Mouse (Mus musculus) C2C12 (cell line): Measurements from ENCODE around the gene Rgs3. TPM values are rescaled to one million over a fixed set of nuclear protein-coding genes. Genes with fewer than 3 reads are reported as not detected.

Source experiments
- H3K27me3 ChIP-seq: one replicate; pipeline ENCODE4 v1.6.1; 2011; ENCODE audit not compliant: control insufficient read depth, insufficient read depth, insufficient read length
- H3K36me3 ChIP-seq: one replicate; pipeline ENCODE4 v1.6.1; 2011; ENCODE audit not compliant: control insufficient read depth, insufficient read depth
- H3K4me3 ChIP-seq: one replicate; pipeline ENCODE4 v1.5.1; 2011; ENCODE audit warnings: mild to moderate bottlenecking, control low read depth; ENCODE audit not compliant: poor library complexity, insufficient read depth, severe bottlenecking
- H3K79me2 ChIP-seq: one replicate; pipeline ENCODE4 v1.6.1; 2011; ENCODE audit not compliant: control insufficient read depth, insufficient read depth
- H3K79me3 ChIP-seq: one replicate; pipeline ENCODE4 v1.6.1; 2011; ENCODE audit warnings: low read depth, control low read depth
- H3ac ChIP-seq: one replicate; pipeline ENCODE3; 2011; ENCODE audit warnings: low read depth; ENCODE audit not compliant: control insufficient read depth, insufficient read length
- CEBPB ChIP-seq: IDR thresholded peaks from one replicate; pipeline ENCODE4 v1.6.1; 2011; ENCODE audit warnings: low read depth, mild to moderate bottlenecking, control low read depth, moderate library complexity
- CTCF ChIP-seq: IDR thresholded peaks from one replicate; pipeline ENCODE4 v1.5.1; 2011; ENCODE audit not compliant: control insufficient read depth, insufficient read depth, insufficient read length
- FOSL1 ChIP-seq: IDR thresholded peaks from one replicate; pipeline ENCODE4 v1.8.0; 2011; ENCODE audit warnings: mild to moderate bottlenecking, low read length; ENCODE audit not compliant: poor library complexity, insufficient read depth, severe bottlenecking
- MAX ChIP-seq: IDR thresholded peaks from one replicate; pipeline ENCODE4 v1.6.1; 2011; ENCODE audit warnings: mild to moderate bottlenecking, control low read depth
- MYOD1 ChIP-seq: IDR thresholded peaks from one replicate; pipeline ENCODE4 v1.6.1; 2011; ENCODE audit warnings: low read depth; ENCODE audit not compliant: control insufficient read depth, insufficient read length
- MYOG ChIP-seq: IDR thresholded peaks from one replicate; pipeline ENCODE4 v1.6.1; 2011; ENCODE audit not compliant: control insufficient read depth, insufficient read length; ENCODE audit errors: extremely low read depth
- USF1 ChIP-seq: IDR thresholded peaks from one replicate; pipeline ENCODE4 v1.6.1; 2011; ENCODE audit warnings: low read depth, mild to moderate bottlenecking, control low read depth, moderate library complexity
- polyA plus RNA-seq: library from polyadenylated mRNA; unstranded; fragments of >200 nt; fragmentation: generic; extraction: Trizol; gene quantifications from one replicate; pipeline ENCODE4 v1.2.1, GENCODE M21; 2012; ENCODE audit warnings: missing spikeins

Gene Rgs3
- polyA plus RNA-seq, 1 experiment: 49.8 TPM

DNA sequence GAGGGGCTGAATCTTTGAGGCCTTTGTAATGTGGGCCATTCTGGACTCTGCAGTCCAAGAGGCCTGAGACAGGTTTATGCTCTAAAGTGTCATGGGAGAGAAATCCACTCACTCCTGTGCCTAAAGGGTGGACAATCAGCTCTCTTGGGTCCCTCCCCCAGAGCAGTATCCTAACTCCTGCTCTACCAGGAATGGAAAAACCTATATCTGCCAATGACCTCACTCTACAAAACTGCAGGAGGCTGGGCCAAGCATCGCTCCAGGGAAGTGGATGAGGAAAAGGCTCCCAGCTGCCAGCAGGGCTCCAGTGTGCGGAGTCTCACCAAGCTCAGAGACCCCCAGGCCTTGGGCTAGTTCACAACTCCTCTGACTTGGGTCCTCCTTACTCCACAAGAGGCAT, 173.2 kb downstream of the Rgs3 start:
- H3K79me2 ChIP-seq: no peaks in the 10 kb centered on the region
- no peak for TF ChIP-seq USF1
- TF ChIP-seq MYOG: no peak
- no peak for TF ChIP-seq CEBPB
- TF ChIP-seq MYOD1: peak; percentile 13
- TF ChIP-seq CTCF: no peak
- TF ChIP-seq MAX: no peak
- TF ChIP-seq FOSL1: no peak
- no peak overlapping the region for H3ac ChIP-seq
- no peaks in the 10 kb centered on the region for H3K79me3 ChIP-seq
- no peak overlapping the region for H3K4me3 ChIP-seq
- H3K27me3 ChIP-seq: no peaks in the 10 kb centered on the region
- no peaks in the 10 kb centered on the region for H3K36me3 ChIP-seq

DNA sequence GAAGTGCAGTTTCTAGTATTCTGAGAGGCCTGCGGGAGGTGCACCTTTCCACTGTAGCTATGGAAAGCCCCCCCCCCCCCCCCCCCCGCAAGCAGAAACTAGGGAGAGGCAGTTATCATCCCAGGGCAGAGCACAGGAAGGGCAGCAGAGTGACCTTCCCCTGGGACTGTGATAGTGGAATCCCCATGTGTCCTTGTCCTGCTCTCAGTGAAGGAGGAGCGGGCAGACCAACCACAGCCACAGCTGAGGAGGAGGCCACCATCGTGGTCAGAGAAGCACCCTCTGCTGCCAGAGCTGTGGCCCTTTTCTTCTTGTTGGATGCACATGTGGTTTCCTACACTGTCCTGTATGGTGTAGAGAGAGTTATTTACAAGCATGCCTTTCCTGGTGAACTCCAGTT, 174.3 kb downstream of the Rgs3 start:
- no peaks in the 10 kb centered on the region for H3K79me3 ChIP-seq
- no peak overlapping the region for H3K4me3 ChIP-seq
- no peak overlapping the region for H3ac ChIP-seq

GRCm38 (mm10) chr4:62735291-62735690, 175.6 kb downstream of the Rgs3 start:
- H3K79me2 ChIP-seq: no peaks in the 10 kb centered on the region
- no peak overlapping the region for H3K4me3 ChIP-seq
- H3K27me3 ChIP-seq: no peaks in the 10 kb centered on the region
- H3ac ChIP-seq: peak overlapping the region; percentile 19
- no peak for TF ChIP-seq FOSL1
- no peak for TF ChIP-seq CEBPB
- TF ChIP-seq MYOD1: no peak
- TF ChIP-seq USF1: no peak
- TF ChIP-seq MAX: no peak
- no peak for TF ChIP-seq CTCF
- TF ChIP-seq MYOG: no peak
- no peaks in the 10 kb centered on the region for H3K36me3 ChIP-seq
- H3K79me3 ChIP-seq: no peaks in the 10 kb centered on the region

More for the DNA sequence above, 174.3 kb downstream of the Rgs3 start:
- Histone ChIP-seq H3K79me2 (no peaks in the 10 kb centered on the region), H3K36me3 (no peaks in the 10 kb centered on the region), H3K27me3 (no peaks in the 10 kb centered on the region)
- TF ChIP-seq MAX (no peak), MYOD1 (no peak), MYOG (no peak), FOSL1 (no peak), USF1 (no peak), CTCF (no peak), CEBPB (no peak)

- Histone ChIP-seq H3ac (peak overlapping the region; percentile 16), H3K27me3 (no peaks in the 10 kb centered on the region), H3K4me3 (no peak overlapping the region), H3K79me3 (no peaks in the 10 kb centered on the region), H3K79me2 (no peaks in the 10 kb centered on the region), H3K36me3 (no peaks in the 10 kb centered on the region)
- TF ChIP-seq MAX (no peak), CTCF (no peak), FOSL1 (no peak), MYOG (no peak), MYOD1 (no peak), USF1 (no peak), CEBPB (no peak)
Observed at GRCm38 (mm10) chr4:62735878-62736277, 176.2 kb downstream of the Rgs3 start.

DNA sequence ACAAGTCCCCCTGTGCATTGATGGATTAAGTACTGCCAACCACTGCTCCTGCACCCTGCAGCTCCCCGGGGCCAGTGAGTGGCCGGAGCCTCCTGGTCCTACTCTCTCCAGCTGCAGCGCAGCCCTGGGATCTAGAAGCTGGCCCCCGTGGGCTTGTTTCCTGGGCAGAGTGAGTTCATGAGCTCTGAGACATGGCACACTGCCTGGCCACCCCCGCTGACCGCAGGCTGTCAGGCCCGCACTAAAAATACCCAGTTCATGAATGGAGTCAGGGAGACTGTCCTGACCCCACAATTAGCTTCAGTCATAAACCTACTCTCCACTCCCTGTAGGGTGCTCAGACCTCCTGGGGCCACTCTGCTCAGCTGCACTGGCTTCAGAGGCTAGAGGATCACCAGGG, 176.8 kb downstream of the Rgs3 start:
- no peak overlapping the region for H3ac ChIP-seq
- H3K79me3 ChIP-seq: no peaks in the 10 kb centered on the region
- no peaks in the 10 kb centered on the region for H3K79me2 ChIP-seq
- no peak for TF ChIP-seq CEBPB
- TF ChIP-seq MYOG: no peak
- no peak for TF ChIP-seq MAX
- TF ChIP-seq USF1: no peak
- no peak for TF ChIP-seq CTCF
- no peak for TF ChIP-seq MYOD1
- no peak for TF ChIP-seq FOSL1
- no peaks in the 10 kb centered on the region for H3K27me3 ChIP-seq
- H3K4me3 ChIP-seq: no peak overlapping the region
- H3K36me3 ChIP-seq: no peaks in the 10 kb centered on the region

DNA sequence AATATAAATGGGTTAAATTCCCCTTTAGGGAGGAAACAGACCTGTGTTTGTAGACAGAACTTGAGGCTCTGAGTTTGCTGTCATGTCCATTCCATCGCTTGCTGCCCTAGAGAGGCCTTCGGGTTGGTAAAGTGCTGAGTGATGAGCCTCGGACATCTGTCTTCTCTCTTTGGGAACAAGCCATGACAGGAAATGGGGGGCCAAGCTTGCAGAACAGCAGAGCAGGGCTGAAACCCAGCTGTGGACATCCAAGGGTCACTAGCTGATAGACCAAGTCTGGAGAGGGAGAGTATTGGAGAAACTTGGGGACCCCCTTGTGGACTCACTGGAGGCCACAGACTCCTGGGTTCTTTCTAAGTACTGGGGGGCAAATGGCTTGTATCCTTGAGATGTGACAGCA, 177.3 kb downstream of the Rgs3 start:
- H3K4me3 ChIP-seq: no peak overlapping the region
- H3ac ChIP-seq: no peak overlapping the region
- no peaks in the 10 kb centered on the region for H3K79me3 ChIP-seq
- H3K79me2 ChIP-seq: no peaks in the 10 kb centered on the region
- no peak for TF ChIP-seq CEBPB
- TF ChIP-seq MYOD1: peak; percentile 4
- H3K27me3 ChIP-seq: no peaks in the 10 kb centered on the region
- H3K36me3 ChIP-seq: no peaks in the 10 kb centered on the region
